Mouse (Mus musculus): Measurements from ENCODE around the gene Olfr600. TPM values are rescaled to one million over a fixed set of nuclear protein-coding genes. Genes with fewer than 3 reads are reported as not detected.

Gene Olfr600
- polyA plus RNA-seq, 1 experiment from 2014 or later = not detected

Other genes with a start within 250 kb of the Olfr600 start
- gene Olfr586, start 224.0 kb downstream of the Olfr600 start, polyA plus RNA-seq (2015; fragmentation: Nextera tagmentation; extraction: Ambion mirVana) = not detected in 2 replicates
- not detected in 2 replicates for gene Olfr588-ps1, start 208.8 kb downstream of the Olfr600 start, polyA plus RNA-seq (2015; fragmentation: Nextera tagmentation; extraction: Ambion mirVana)
- gene Olfr589, start 193.3 kb downstream of the Olfr600 start, polyA plus RNA-seq (2015; fragmentation: Nextera tagmentation; extraction: Ambion mirVana) = not detected in 2 replicates
- not detected in 2 replicates for gene Olfr591, start 171.3 kb downstream of the Olfr600 start, polyA plus RNA-seq (2015; fragmentation: Nextera tagmentation; extraction: Ambion mirVana)
- not detected in 2 replicates for gene Olfr592, start 164.9 kb downstream of the Olfr600 start, polyA plus RNA-seq (2015; fragmentation: Nextera tagmentation; extraction: Ambion mirVana)
- gene Olfr593, start 137.8 kb downstream of the Olfr600 start, polyA plus RNA-seq (2015; fragmentation: Nextera tagmentation; extraction: Ambion mirVana) = not detected in 2 replicates
- gene Olfr594, start 132.7 kb downstream of the Olfr600 start, polyA plus RNA-seq (2015; fragmentation: Nextera tagmentation; extraction: Ambion mirVana) = not detected in 2 replicates
- not detected in 2 replicates for gene Usp17ld, start 97.2 kb downstream of the Olfr600 start, polyA plus RNA-seq (2015; fragmentation: Nextera tagmentation; extraction: Ambion mirVana)
- gene Olfr596, start 44.0 kb downstream of the Olfr600 start, polyA plus RNA-seq (2015; fragmentation: Nextera tagmentation; extraction: Ambion mirVana) = not detected in 2 replicates
- gene Olfr597, start 33.4 kb downstream of the Olfr600 start, polyA plus RNA-seq (2015; fragmentation: Nextera tagmentation; extraction: Ambion mirVana) = not detected in 2 replicates
- not detected in 2 replicates for gene Olfr598, start 26.1 kb downstream of the Olfr600 start, polyA plus RNA-seq (2015; fragmentation: Nextera tagmentation; extraction: Ambion mirVana)
- not detected in 2 replicates for gene Olfr599, start 13.8 kb downstream of the Olfr600 start, polyA plus RNA-seq (2015; fragmentation: Nextera tagmentation; extraction: Ambion mirVana)
- gene Olfr601, start 13.0 kb upstream of the Olfr600 start, polyA plus RNA-seq (2015; fragmentation: Nextera tagmentation; extraction: Ambion mirVana) = not detected in 2 replicates
- not detected in 2 replicates for gene Olfr603, start 36.5 kb upstream of the Olfr600 start, polyA plus RNA-seq (2015; fragmentation: Nextera tagmentation; extraction: Ambion mirVana)
- not detected in 2 replicates for gene Usp17lc, start 65.4 kb upstream of the Olfr600 start, polyA plus RNA-seq (2015; fragmentation: Nextera tagmentation; extraction: Ambion mirVana)
- gene Olfr605, start 95.8 kb upstream of the Olfr600 start, polyA plus RNA-seq (2015; fragmentation: Nextera tagmentation; extraction: Ambion mirVana) = not detected in 2 replicates
- gene Olfr606, start 99.4 kb upstream of the Olfr600 start, polyA plus RNA-seq (2015; fragmentation: Nextera tagmentation; extraction: Ambion mirVana) = not detected in 2 replicates
- gene Olfr607, start 114.5 kb upstream of the Olfr600 start, polyA plus RNA-seq (2015; fragmentation: Nextera tagmentation; extraction: Ambion mirVana) = not detected in 2 replicates
- gene Olfr608, start 120.2 kb upstream of the Olfr600 start, polyA plus RNA-seq (2015; fragmentation: Nextera tagmentation; extraction: Ambion mirVana) = not detected in 2 replicates
- gene Olfr609, start 148.4 kb upstream of the Olfr600 start, polyA plus RNA-seq (2015; fragmentation: Nextera tagmentation; extraction: Ambion mirVana) = not detected in 2 replicates
- gene Olfr610, start 162.5 kb upstream of the Olfr600 start, polyA plus RNA-seq (2015; fragmentation: Nextera tagmentation; extraction: Ambion mirVana) = not detected in 2 replicates
- gene Olfr611, start 171.2 kb upstream of the Olfr600 start, polyA plus RNA-seq (2015; fragmentation: Nextera tagmentation; extraction: Ambion mirVana) = not detected in 2 replicates
- gene Olfr612, start 193.0 kb upstream of the Olfr600 start, polyA plus RNA-seq (2015; fragmentation: Nextera tagmentation; extraction: Ambion mirVana) = not detected in 2 replicates
- gene Olfr613, start 198.4 kb upstream of the Olfr600 start, polyA plus RNA-seq (2015; fragmentation: Nextera tagmentation; extraction: Ambion mirVana) = not detected in 2 replicates
- gene Olfr615, start 206.4 kb upstream of the Olfr600 start, polyA plus RNA-seq (2015; fragmentation: Nextera tagmentation; extraction: Ambion mirVana) = not detected in 2 replicates
- not detected in 2 replicates for gene Olfr616, start 219.5 kb upstream of the Olfr600 start, polyA plus RNA-seq (2015; fragmentation: Nextera tagmentation; extraction: Ambion mirVana)
- not detected in 2 replicates for gene Olfr617, start 223.4 kb upstream of the Olfr600 start, polyA plus RNA-seq (2015; fragmentation: Nextera tagmentation; extraction: Ambion mirVana)
- gene Olfr618, start 240.4 kb upstream of the Olfr600 start, polyA plus RNA-seq (2015; fragmentation: Nextera tagmentation; extraction: Ambion mirVana) = not detected in 2 replicates